13 mouse cellular contexts compared by ENCODE assay signal in genomic region chr7:116298851-116299250, GRCm38 (mm10).
"Had no signal": no experiment of that assay in that cellular context is flagged by ENCODE, and none has a peak within 500 bp of the region (broad histone marks: within the 10 kb centered on the region; RNA-seq: fewer than 3 reads in every experiment).

No protein-coding gene starts in this region.

- H3K4me3 ChIP-seq: kidney, embryonic 15.5 days; left cerebral cortex, adult 2 months; liver, embryonic 13.5 days had no signal

- H3K9me3 ChIP-seq: kidney, embryonic 15.5 days; liver, embryonic 13.5 days had no signal

- H3K9ac ChIP-seq: kidney, embryonic 15.5 days; liver, embryonic 13.5 days had no signal

- H3K4me2 ChIP-seq: kidney, embryonic 15.5 days; liver, embryonic 13.5 days; midbrain, embryonic 11.5 days had no signal

- H3K27me3 ChIP-seq: kidney, embryonic 15.5 days; liver, embryonic 13.5 days had no signal

- H3K27ac ChIP-seq: kidney, embryonic 15.5 days; left cerebral cortex, adult 2 months; liver, embryonic 13.5 days; stomach, postnatal 0 days had no signal

- H3K36me3 ChIP-seq: kidney, embryonic 15.5 days; liver, embryonic 13.5 days had no signal

- DNase-seq: layer of hippocampus, postnatal 36 days; liver, embryonic 13.5 days; lung, adult 2 months; lung, postnatal 14 days; lung, postnatal 4 days; midbrain, embryonic 14.5 days; right cerebral cortex, adult 18-20 months; right cerebral cortex, postnatal 14 days; thymus, postnatal 25 days had no signal
